Mouse (Mus musculus): ENCODE data around the gene Gm9040.
"Not testable (repeated sequence)": the region's sequence is repeated elsewhere in the genome, so short reads cannot be mapped to it uniquely, and the experiment has no call there.

GRCm38 (mm10) chr10:118326869-118327268 lies at the start of gene Gm9040:
- not testable (repeated sequence) for TF ChIP-seq POLR2A (IDR thresholded peaks at IDR 0.05; ENCODE audit: low read depth, low read length); CTCF (IDR thresholded peaks at IDR 0.05; ENCODE audit: extremely low read depth, insufficient read length, insufficient replicate concordance, low read depth, low read length)

Data from small intestine, adult 2 months (tissue).